Mouse (Mus musculus): Measurements from ENCODE around the gene Sfxn2.

DNA sequence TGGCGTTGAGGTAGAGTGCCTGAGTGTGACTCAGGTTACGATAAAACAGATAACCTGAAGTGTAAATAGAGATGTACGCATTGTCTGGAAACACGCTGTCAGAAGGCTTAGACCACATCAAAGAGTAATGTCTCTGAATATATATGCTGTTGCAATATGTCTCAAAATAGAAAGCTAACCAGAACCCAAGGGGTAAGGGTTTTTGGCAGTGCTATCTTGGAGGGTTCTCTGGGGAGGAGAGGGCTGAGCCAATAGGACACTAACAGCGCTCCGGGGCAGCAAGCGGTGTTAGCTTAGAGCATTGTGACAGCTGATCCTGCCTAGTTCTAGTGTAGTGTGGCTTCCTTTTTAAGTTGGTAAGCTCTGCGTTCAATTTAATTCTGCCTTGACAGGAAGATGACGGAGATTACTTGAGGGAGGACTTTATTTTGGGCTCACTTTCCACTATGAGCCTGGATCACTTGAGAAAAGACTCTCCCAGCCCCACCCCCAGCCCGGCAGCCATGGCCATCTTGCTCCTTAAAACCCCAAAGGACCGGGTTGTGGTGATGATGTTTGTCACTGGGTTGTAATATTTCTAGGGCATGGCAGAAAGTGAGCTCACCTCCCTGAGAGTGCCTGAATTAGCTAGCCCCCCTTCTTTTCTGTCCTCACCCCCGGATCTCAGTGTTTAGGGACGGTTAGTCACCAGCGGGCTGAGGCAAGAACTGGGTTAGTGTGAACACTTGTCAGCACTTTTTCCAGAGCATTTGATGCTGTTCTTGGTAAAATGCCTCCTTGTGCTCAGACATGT is 47.0 kb downstream of the Sfxn2 start:
- TF ChIP-seq CTCF (IDR thresholded peaks at IDR 0.05) = no peak
- no peak for TF ChIP-seq POLR2A (IDR thresholded peaks at IDR 0.05; ENCODE audit: insufficient read depth, low read depth, low read length)
